Mouse (Mus musculus) adrenal gland, adult 2 months (tissue): ENCODE measurements around the gene Ypel2. TPM values are rescaled to one million over a fixed set of nuclear protein-coding genes. Genes with fewer than 3 reads are reported as not detected.

Experiments
- DNase-seq: peaks from one replicate; pipeline ENCODE4 v3.0.0; 2021
- polyA plus RNA-seq: library from polyadenylated mRNA; depleted of rRNA; stranded (reverse); fragments of >200 nt; gene quantifications from 2 replicates; pipeline ENCODE4 v1.2.3, GENCODE M21; 2012; rRNA removed
- total RNA-seq, 2 experiments: library from RNA; stranded (reverse); gene quantifications; 2 replicates each; pipeline ENCODE4 v1.2.3; 2021

The Ypel2 gene
- total and polyA plus RNA-seq, 3 experiments: 16.2 to 32.2 (median 21.6) TPM

DNA sequence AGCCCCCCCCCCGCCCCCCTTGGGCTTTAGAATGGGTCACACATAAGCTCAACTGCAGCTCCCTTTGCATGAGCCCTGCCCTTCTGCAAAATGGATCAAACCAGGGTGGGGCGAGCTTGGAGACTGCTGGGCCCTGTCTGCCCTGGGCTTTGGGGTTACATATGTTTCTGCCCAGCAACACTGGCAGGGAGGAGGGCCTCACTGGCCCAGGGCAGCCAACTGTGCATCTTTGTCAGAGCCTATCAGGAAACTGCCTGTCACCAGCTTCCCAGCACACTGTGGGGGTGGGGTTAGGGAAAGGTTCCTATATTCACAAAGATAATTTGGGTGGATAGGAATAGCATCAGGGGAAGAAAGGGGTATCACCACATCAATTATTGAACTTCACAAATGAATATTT, 95.1 kb downstream of the Ypel2 start:
- DNase-seq: no peak

DNA sequence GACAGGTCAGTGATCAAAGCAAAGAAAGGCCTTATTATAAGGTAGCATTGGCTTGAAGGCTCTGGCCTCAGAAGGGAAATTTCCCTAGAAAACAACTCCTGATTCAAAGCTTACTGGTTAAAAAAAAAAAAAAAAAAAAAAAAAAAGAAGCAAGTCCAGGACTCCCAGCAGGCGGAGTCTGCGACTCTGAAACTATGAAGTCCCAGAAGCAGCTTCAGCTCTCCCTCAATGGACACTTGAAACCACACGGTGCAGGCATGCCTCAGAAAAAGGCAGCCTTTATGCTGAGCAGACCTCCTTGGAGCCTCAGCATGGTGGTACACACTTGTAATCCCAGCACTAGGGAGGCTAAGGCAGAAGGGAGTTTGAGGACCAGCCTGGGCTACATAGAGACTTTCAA, 97.9 kb downstream of the Ypel2 start:
- DNase-seq: no peak

DNA sequence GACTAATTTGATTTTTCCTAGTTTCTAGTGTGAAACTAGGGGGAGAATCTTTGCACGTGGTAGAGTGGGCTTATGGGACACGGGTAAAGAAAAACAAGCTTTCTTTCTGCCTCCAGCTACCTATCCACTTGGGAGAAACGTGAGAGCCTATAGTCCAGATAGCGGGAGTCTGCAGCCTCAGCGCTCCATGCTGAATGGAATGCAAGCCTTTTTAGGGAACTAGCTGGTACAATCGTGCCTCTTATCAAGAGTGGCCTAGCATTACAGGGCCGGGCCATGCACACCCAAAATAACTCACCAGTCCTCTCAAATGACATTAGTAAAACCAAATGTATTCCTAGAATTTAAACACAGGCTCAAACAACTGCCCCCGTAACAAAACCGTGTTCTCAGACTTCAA, 98.4 kb downstream of the Ypel2 start:
- DNase-seq: no peak

DNA sequence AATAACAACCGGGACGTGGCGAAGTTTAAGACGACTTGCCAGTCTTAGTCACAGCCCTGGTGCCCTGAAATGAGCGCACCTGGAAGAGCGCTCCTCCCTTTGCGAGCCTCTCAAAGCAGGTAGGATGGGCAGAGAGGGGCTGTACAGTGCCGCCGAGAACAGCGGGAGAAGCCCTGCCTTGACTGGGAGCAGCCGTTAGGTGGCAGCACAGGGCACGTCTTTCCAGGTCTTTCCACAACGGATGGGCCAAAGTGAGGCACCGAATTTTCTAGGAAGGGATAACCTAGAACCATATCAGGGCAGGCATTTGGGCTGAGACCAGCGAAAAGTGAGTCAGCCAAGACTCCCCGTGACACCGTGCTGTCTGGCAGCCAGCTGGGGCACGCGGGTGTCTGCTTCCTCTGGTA, 99.3 kb downstream of the Ypel2 start:
- peak; percentile 91 for DNase-seq

DNA sequence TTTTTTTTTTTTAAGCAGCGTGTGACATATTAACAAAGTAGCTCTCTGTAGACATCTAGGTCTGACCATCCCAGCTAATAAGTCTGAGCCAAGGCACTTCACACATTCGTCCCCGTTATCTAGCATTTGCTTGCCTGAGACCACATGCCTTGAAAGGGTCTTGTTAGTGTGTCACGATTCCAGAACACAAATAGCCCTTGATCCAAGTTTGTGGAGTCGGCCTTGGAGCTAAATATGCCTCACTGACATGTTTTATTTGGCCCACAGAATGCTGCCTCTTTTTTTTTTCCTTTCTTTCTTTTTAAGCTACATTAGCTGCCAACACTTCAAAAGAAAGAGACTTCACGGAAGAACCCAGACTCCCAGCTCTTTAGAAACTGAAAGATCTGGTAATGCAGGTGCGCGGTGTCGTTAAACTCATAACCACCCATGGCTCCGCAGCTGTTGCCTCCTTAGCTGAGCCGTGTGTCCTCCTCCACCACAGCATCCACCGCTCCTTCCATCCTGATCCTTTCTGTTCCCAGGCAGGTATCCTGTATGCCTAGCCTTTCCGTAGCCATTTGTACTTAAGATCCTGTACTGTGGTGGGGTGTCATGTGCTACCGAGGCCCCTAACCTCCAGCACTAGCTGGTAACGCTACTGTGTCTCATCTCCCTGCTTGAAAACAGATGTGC, 100.4 kb downstream of the Ypel2 start:
- DNase-seq: peak; percentile 50

Other genes starting within 250 kb of the Ypel2 start
- gene Cltc, start 236.1 kb downstream of the Ypel2 start, total RNA-seq: 100 to 1,000 TPM; 256 to 440 TPM
- gene Cltc, start 236.1 kb downstream of the Ypel2 start, polyA plus RNA-seq: 63.5 and 81.1 TPM in 2 replicates
- 10 to 100 TPM; 29.3 to 33.2 TPM for gene Dhx40, start 186.0 kb downstream of the Ypel2 start, total RNA-seq
- 2.4 and 3.1 TPM in 2 replicates for gene Dhx40, start 186.0 kb downstream of the Ypel2 start, polyA plus RNA-seq
- 1 to 10 TPM; 3.1 to 6.4 TPM for gene Gdpd1, start 80.4 kb upstream of the Ypel2 start, total RNA-seq
- gene Gdpd1, start 80.4 kb upstream of the Ypel2 start, polyA plus RNA-seq: 0.95 and 1.1 TPM in 2 replicates
- gene Smg8, start 93.1 kb upstream of the Ypel2 start, total RNA-seq: 10 to 100 TPM; 15.6 to 25.0 TPM
- gene Smg8, start 93.1 kb upstream of the Ypel2 start, polyA plus RNA-seq: 3.4 and 5.2 TPM in 2 replicates
- 1 to 10 TPM in 1 of 2 experiments, under 1 TPM in 1; 0.95 to 1.0 TPM for gene Prr11, start 115.0 kb upstream of the Ypel2 start, total RNA-seq
- 0.04 and 0.21 TPM in 2 replicates for gene Prr11, start 115.0 kb upstream of the Ypel2 start, polyA plus RNA-seq
- gene Ska2, start 115.5 kb upstream of the Ypel2 start, total RNA-seq: 1 to 10 TPM; 4.6 to 6.7 TPM
- gene Ska2, start 115.5 kb upstream of the Ypel2 start, polyA plus RNA-seq: 0.90 and 0.94 TPM in 2 replicates
- gene Trim37, start 133.4 kb upstream of the Ypel2 start, total RNA-seq: 10 to 100 TPM; 13.4 to 16.6 TPM
- gene Trim37, start 133.4 kb upstream of the Ypel2 start, polyA plus RNA-seq: 1.2 and 1.9 TPM in 2 replicates